Mouse (Mus musculus) midbrain, embryonic 13.5 days (tissue): ENCODE measurements at regions not wholly inside any gene's neighbourhood (a gene's known extent, or its start where the extent isn't known, plus 50 kb on each side); places are given as distances from the start of the nearest gene placed in this dataset.

ENCODE experiments used
- ATAC-seq: fragments of 200-750 bp; cut with Nextera tagmentation; 2 replicates; pipeline ENCODE4 v1.8.0; 2017; ENCODE audit warnings: mild to moderate bottlenecking, moderate TSS enrichment, moderate library complexity
- H3K27ac ChIP-seq: fragments of 300-500 bp; sonication (generic); 2 replicates; pipeline ENCODE4 v1.5.1; 2015; ENCODE audit warnings: inconsistent platforms, mild to moderate bottlenecking, moderate library complexity
- H3K27me3 ChIP-seq: fragments of 300-500 bp; sonication (generic); 2 replicates; pipeline ENCODE4 v1.6.1; 2015; ENCODE audit warnings: mild to moderate bottlenecking, inconsistent platforms
- H3K36me3 ChIP-seq: fragments of 300-500 bp; sonication (generic); 2 replicates; pipeline ENCODE4 v1.6.1; 2015; ENCODE audit warnings: mild to moderate bottlenecking, inconsistent platforms
- H3K4me1 ChIP-seq: fragments of 300-500 bp; sonication (generic); replicated peaks from 2 replicates; pipeline ENCODE4 v1.6.1; 2015; ENCODE audit warnings: inconsistent platforms
- H3K4me2 ChIP-seq: fragments of 300-500 bp; sonication (generic); replicated peaks from 2 replicates; pipeline ENCODE4 v1.6.1; 2015; ENCODE audit warnings: moderate library complexity, mild to moderate bottlenecking, inconsistent platforms
- H3K4me3 ChIP-seq: fragments of 300-500 bp; sonication (generic); replicated peaks from 2 replicates; pipeline ENCODE4 v1.5.1; 2015; ENCODE audit warnings: mild to moderate bottlenecking, inconsistent platforms
- H3K9ac ChIP-seq: fragments of 300-500 bp; sonication (generic); replicated peaks from 2 replicates; pipeline ENCODE4 v1.6.1; 2015; ENCODE audit warnings: mild to moderate bottlenecking, inconsistent platforms
- H3K9me3 ChIP-seq: fragments of 300-500 bp; sonication (generic); 2 replicates; pipeline ENCODE4 v1.6.1; 2016; ENCODE audit warnings: mild to moderate bottlenecking, inconsistent platforms
- WGBS: fragments of 180-500 bp; shearing (Covaris S2); methylation state at CpG from one replicate; pipeline ENCODE4 v1.1.7; 2015; 5-methylcytosine and 5-hydroxymethylcytosine counted together

GRCm38 (mm10) chr3:41492031-41492726 lies 63.4 kb upstream of the Jade1 start:
- H3K4me2 ChIP-seq = no peak overlapping the region
- no peak for ATAC-seq
- WGBS = 89% methylated on average over 3 of the region's 3 CpGs
- no peak overlapping the region for H3K27ac ChIP-seq
- H3K36me3 ChIP-seq = no peaks in the 10 kb centered on the region
- H3K9me3 ChIP-seq = no peaks in the 10 kb centered on the region
- no peak overlapping the region for H3K4me3 ChIP-seq
- no peaks in the 10 kb centered on the region for H3K4me1 ChIP-seq
- H3K9ac ChIP-seq = no peak overlapping the region
- no peaks in the 10 kb centered on the region for H3K27me3 ChIP-seq

GRCm38 (mm10) chr3:41491185-41491584 lies 64.3 kb upstream of the Jade1 start:
- Histone ChIP-seq H3K9me3 (no peaks in the 10 kb centered on the region), H3K4me2 (no peak overlapping the region), H3K27me3 (no peaks in the 10 kb centered on the region), H3K4me3 (no peak overlapping the region), H3K9ac (no peak overlapping the region), H3K27ac (no peak overlapping the region), H3K4me1 (no peaks in the 10 kb centered on the region), H3K36me3 (no peaks in the 10 kb centered on the region)
- WGBS = 91% methylated on average over 4 of the region's 4 CpGs
- no peak for ATAC-seq

- H3K4me1 ChIP-seq = no peaks in the 10 kb centered on the region
- H3K4me2 ChIP-seq = no peak overlapping the region
- no peak for ATAC-seq
- no peaks in the 10 kb centered on the region for H3K9me3 ChIP-seq
- H3K27ac ChIP-seq = no peak overlapping the region
- H3K36me3 ChIP-seq = no peaks in the 10 kb centered on the region
- H3K9ac ChIP-seq = no peak overlapping the region
- no peaks in the 10 kb centered on the region for H3K27me3 ChIP-seq
- no peak overlapping the region for H3K4me3 ChIP-seq
Measured at GRCm38 (mm10) chr3:41489998-41490397, 65.5 kb upstream of the Jade1 start.

- Histone ChIP-seq H3K4me2 (no peak overlapping the region), H3K9me3 (no peaks in the 10 kb centered on the region), H3K4me3 (no peak overlapping the region), H3K27me3 (no peaks in the 10 kb centered on the region), H3K36me3 (no peaks in the 10 kb centered on the region), H3K9ac (no peak overlapping the region), H3K4me1 (no peaks in the 10 kb centered on the region), H3K27ac (no peak overlapping the region)
- 82% methylated on average over 3 of the region's 3 CpGs for WGBS
- ATAC-seq = no peak
Measured at GRCm38 (mm10) chr3:41489571-41489970, 66.0 kb upstream of the Jade1 start.

- Histone ChIP-seq H3K4me2 (no peak overlapping the region), H3K27ac (no peak overlapping the region), H3K36me3 (no peaks in the 10 kb centered on the region), H3K4me3 (no peak overlapping the region), H3K9me3 (no peaks in the 10 kb centered on the region), H3K4me1 (no peaks in the 10 kb centered on the region), H3K9ac (no peak overlapping the region), H3K27me3 (no peaks in the 10 kb centered on the region)
- 70% methylated on average over 1 of the region's 1 CpGs for WGBS
- ATAC-seq = no peak
Measured at GRCm38 (mm10) chr3:41488229-41488774, 67.2 kb upstream of the Jade1 start.

GRCm38 (mm10) chr3:41484920-41485319 lies 70.6 kb upstream of the Jade1 start:
- no peak overlapping the region for H3K9ac ChIP-seq
- H3K36me3 ChIP-seq = no peaks in the 10 kb centered on the region
- no peak overlapping the region for H3K4me2 ChIP-seq
- no peak for ATAC-seq
- no peaks in the 10 kb centered on the region for H3K4me1 ChIP-seq
- H3K4me3 ChIP-seq = no peak overlapping the region
- no peaks in the 10 kb centered on the region for H3K9me3 ChIP-seq
- H3K27ac ChIP-seq = no peak overlapping the region
- WGBS = 85% methylated on average over 9 of the region's 9 CpGs
- H3K27me3 ChIP-seq = no peaks in the 10 kb centered on the region

GRCm38 (mm10) chr3:41483582-41483981 lies 71.9 kb upstream of the Jade1 start:
- Histone ChIP-seq H3K9me3 (no peaks in the 10 kb centered on the region), H3K4me2 (no peak overlapping the region), H3K4me3 (no peak overlapping the region), H3K27ac (no peak overlapping the region), H3K36me3 (no peaks in the 10 kb centered on the region), H3K27me3 (no peaks in the 10 kb centered on the region), H3K9ac (no peak overlapping the region), H3K4me1 (no peaks in the 10 kb centered on the region)
- 85% methylated on average over 3 of the region's 3 CpGs for WGBS
- no peak for ATAC-seq

- H3K9ac ChIP-seq = no peak overlapping the region
- H3K27me3 ChIP-seq = no peaks in the 10 kb centered on the region
- no peaks in the 10 kb centered on the region for H3K9me3 ChIP-seq
- H3K27ac ChIP-seq = no peak overlapping the region
- no peak overlapping the region for H3K4me3 ChIP-seq
- no peaks in the 10 kb centered on the region for H3K36me3 ChIP-seq
- no peak for ATAC-seq
- 87% methylated on average over 5 of the region's 5 CpGs for WGBS
- H3K4me1 ChIP-seq = no peaks in the 10 kb centered on the region
- no peak overlapping the region for H3K4me2 ChIP-seq
Measured at GRCm38 (mm10) chr3:41482881-41483494, 72.5 kb upstream of the Jade1 start.

GRCm38 (mm10) chr3:41480186-41480585 lies 75.3 kb upstream of the Jade1 start:
- Histone ChIP-seq H3K27me3 (no peaks in the 10 kb centered on the region), H3K9ac (no peak overlapping the region), H3K27ac (no peak overlapping the region), H3K4me3 (no peak overlapping the region), H3K36me3 (no peaks in the 10 kb centered on the region), H3K4me2 (no peak overlapping the region), H3K9me3 (no peaks in the 10 kb centered on the region), H3K4me1 (no peaks in the 10 kb centered on the region)
- 80% methylated on average over 3 of the region's 3 CpGs for WGBS
- no peak for ATAC-seq

- no peak for ATAC-seq
- H3K9me3 ChIP-seq = no peaks in the 10 kb centered on the region
- H3K4me2 ChIP-seq = no peak overlapping the region
- no peak overlapping the region for H3K27ac ChIP-seq
- no peak overlapping the region for H3K4me3 ChIP-seq
- no peaks in the 10 kb centered on the region for H3K36me3 ChIP-seq
- H3K27me3 ChIP-seq = no peaks in the 10 kb centered on the region
- no peak overlapping the region for H3K9ac ChIP-seq
- WGBS = 98% methylated on average over 2 of the region's 2 CpGs
- H3K4me1 ChIP-seq = no peaks in the 10 kb centered on the region
Measured at GRCm38 (mm10) chr3:41478971-41479370, 76.6 kb upstream of the Jade1 start.

- ATAC-seq = no peak
- no peak overlapping the region for H3K4me2 ChIP-seq
- no peak overlapping the region for H3K4me3 ChIP-seq
- no peaks in the 10 kb centered on the region for H3K36me3 ChIP-seq
- H3K9ac ChIP-seq = no peak overlapping the region
- H3K9me3 ChIP-seq = no peaks in the 10 kb centered on the region
- WGBS = 94% methylated on average over 6 of the region's 6 CpGs
- no peaks in the 10 kb centered on the region for H3K4me1 ChIP-seq
- H3K27ac ChIP-seq = no peak overlapping the region
- no peaks in the 10 kb centered on the region for H3K27me3 ChIP-seq
Measured at GRCm38 (mm10) chr3:41476516-41476915, 79.0 kb upstream of the Jade1 start.

GRCm38 (mm10) chr3:41472586-41472985 lies 82.9 kb upstream of the Jade1 start:
- WGBS = 88% methylated on average over 3 of the region's 3 CpGs
- H3K4me1 ChIP-seq = no peaks in the 10 kb centered on the region
- H3K36me3 ChIP-seq = no peaks in the 10 kb centered on the region
- no peaks in the 10 kb centered on the region for H3K9me3 ChIP-seq
- no peak overlapping the region for H3K4me3 ChIP-seq
- no peak overlapping the region for H3K27ac ChIP-seq
- H3K4me2 ChIP-seq = no peak overlapping the region
- ATAC-seq = no peak
- no peaks in the 10 kb centered on the region for H3K27me3 ChIP-seq
- no peak overlapping the region for H3K9ac ChIP-seq

GRCm38 (mm10) chr3:41469106-41469505 lies 86.4 kb upstream of the Jade1 start:
- no peak for ATAC-seq
- no peak overlapping the region for H3K4me3 ChIP-seq
- H3K27ac ChIP-seq = no peak overlapping the region
- no peaks in the 10 kb centered on the region for H3K27me3 ChIP-seq
- no peaks in the 10 kb centered on the region for H3K36me3 ChIP-seq
- no peak overlapping the region for H3K4me2 ChIP-seq
- H3K9me3 ChIP-seq = no peaks in the 10 kb centered on the region
- H3K4me1 ChIP-seq = no peaks in the 10 kb centered on the region
- no peak overlapping the region for H3K9ac ChIP-seq
- 80% methylated on average over 6 of the region's 6 CpGs for WGBS
